Mouse (Mus musculus): ENCODE measurements around the gene Edc4.

Edc4 gene

GRCm38 (mm10) chr8:105937496-105938305, 57.0 kb downstream of the Edc4 start:
- DNase-seq (ENCODE audit: extremely low read depth, insufficient read length, low spot score), result peak; percentile 60

- no peak for DNase-seq (ENCODE audit: extremely low read depth, insufficient read length, low spot score)
Measured at GRCm38 (mm10) chr8:105938306-105938669, 57.6 kb downstream of the Edc4 start, which contains the start of gene Psmb10. TSS of gene Psmb10 (minus strand) at chr8:105938444.

GRCm38 (mm10) chr8:105942026-105942425, 61.3 kb downstream of the Edc4 start:
- no peak for DNase-seq (ENCODE audit: extremely low read depth, insufficient read length, low spot score)

- no peak for DNase-seq (ENCODE audit: extremely low read depth, insufficient read length, low spot score)
Measured at GRCm38 (mm10) chr8:105942542-105942941, 61.9 kb downstream of the Edc4 start.

GRCm38 (mm10) chr8:105943321-105943739, 62.6 kb downstream of the Edc4 start, which contains the start of gene Lcat:
TSS of gene Lcat (minus strand) at chr8:105943382.
- DNase-seq (ENCODE audit: extremely low read depth, insufficient read length, low spot score), result no peak

Data from 3134 (cell line).